Mouse (Mus musculus): ENCODE results near the gene Lyplal1. TPM values are rescaled to one million over a fixed set of nuclear protein-coding genes. Genes with fewer than 3 reads are reported as not detected.

The Lyplal1 gene
- total RNA-seq, 1 experiment: 22.8 TPM

- DNase-seq (ENCODE audit: low read depth, low spot score): no peak
- H3K9me3 ChIP-seq (ENCODE audit: control insufficient read depth, insufficient read depth, low read depth, low read length): no peaks in the 10 kb centered on the region
- no peak overlapping the region for H3K27ac ChIP-seq (ENCODE audit: insufficient read depth, low read depth, low read length, poor library complexity, severe bottlenecking)
- TF ChIP-seq ZC3H11A (IDR thresholded peaks at IDR 0.05; ENCODE audit: borderline replicate concordance, low read depth, low read length) (no peak), ZNF384 (IDR thresholded peaks at IDR 0.05; ENCODE audit: low read depth, low read length) (no peak), CHD2 (IDR thresholded peaks at IDR 0.05; ENCODE audit: low read depth, low read length) (no peak), HCFC1 (IDR thresholded peaks at IDR 0.05; ENCODE audit: borderline replicate concordance, insufficient read depth, low read length) (no peak), MAFK (IDR thresholded peaks at IDR 0.05; ENCODE audit: insufficient read depth, low read depth, low read length) (no peak)
- no peak overlapping the region for H3K9ac ChIP-seq (ENCODE audit: insufficient read depth, low read depth, low read length, poor library complexity, severe bottlenecking)
- H3K4me3 ChIP-seq (ENCODE audit: insufficient read depth in 1 of 2, low read depth in 1 of 2, low read length in 2 of 2, poor library complexity in 1 of 2, severe bottlenecking in 1 of 2): no peak overlapping the region
- in situ Hi-C loops (cut with MboI; ENCODE audit: low sequenced_read_pairs in 2 of 2, unreplicated experiment in 2 of 2): no loop called here
- no peaks in the 10 kb centered on the region for H3K36me3 ChIP-seq (ENCODE audit: control insufficient read depth, insufficient read depth, low read length, poor library complexity, severe bottlenecking)
- H3K4me1 ChIP-seq (ENCODE audit: control insufficient read depth in 2 of 2, insufficient read depth in 2 of 2, low read length in 2 of 2, poor library complexity in 1 of 2): no peaks in the 10 kb centered on the region
These were observed 14.4 kb upstream of the Lyplal1 start for GRCm38 (mm10) chr1:186131465-186131864.

- no peak for DNase-seq (ENCODE audit: low read depth, low spot score)
- Histone ChIP-seq H3K27ac (ENCODE audit: insufficient read depth, low read depth, low read length, poor library complexity, severe bottlenecking) (no peak overlapping the region), H3K4me1 (ENCODE audit: control insufficient read depth in 2 of 2, insufficient read depth in 2 of 2, low read length in 2 of 2, poor library complexity in 1 of 2) (no peaks in the 10 kb centered on the region), H3K9me3 (ENCODE audit: control insufficient read depth, insufficient read depth, low read depth, low read length) (no peaks in the 10 kb centered on the region), H3K36me3 (ENCODE audit: control insufficient read depth, insufficient read depth, low read length, poor library complexity, severe bottlenecking) (no peaks in the 10 kb centered on the region), H3K4me3 (ENCODE audit: insufficient read depth in 1 of 2, low read depth in 1 of 2, low read length in 2 of 2, poor library complexity in 1 of 2, severe bottlenecking in 1 of 2) (no peak overlapping the region), H3K9ac (ENCODE audit: insufficient read depth, low read depth, low read length, poor library complexity, severe bottlenecking) (no peak overlapping the region)
- TF ChIP-seq ZC3H11A (IDR thresholded peaks at IDR 0.05; ENCODE audit: borderline replicate concordance, low read depth, low read length): no peak
- TF ChIP-seq CHD2 (IDR thresholded peaks at IDR 0.05; ENCODE audit: low read depth, low read length): no peak
- TF ChIP-seq HCFC1 (IDR thresholded peaks at IDR 0.05; ENCODE audit: borderline replicate concordance, insufficient read depth, low read length): no peak
- no peak for TF ChIP-seq ZNF384 (IDR thresholded peaks at IDR 0.05; ENCODE audit: low read depth, low read length)
- TF ChIP-seq MAFK (IDR thresholded peaks at IDR 0.05; ENCODE audit: insufficient read depth, low read depth, low read length): no peak
- in situ Hi-C loops (cut with MboI; ENCODE audit: low sequenced_read_pairs in 2 of 2, unreplicated experiment in 2 of 2): no loop called here
These were observed 11.8 kb upstream of the Lyplal1 start for GRCm38 (mm10) chr1:186128940-186129339.

- in situ Hi-C loops (cut with MboI; ENCODE audit: low sequenced_read_pairs in 2 of 2, unreplicated experiment in 2 of 2): no loop called here
- TF ChIP-seq MAFK (IDR thresholded peaks at IDR 0.05; ENCODE audit: insufficient read depth, low read depth, low read length): no peak
- no peak for TF ChIP-seq CHD2 (IDR thresholded peaks at IDR 0.05; ENCODE audit: low read depth, low read length)
- no peak for TF ChIP-seq ZNF384 (IDR thresholded peaks at IDR 0.05; ENCODE audit: low read depth, low read length)
- no peak for TF ChIP-seq ZC3H11A (IDR thresholded peaks at IDR 0.05; ENCODE audit: borderline replicate concordance, low read depth, low read length)
- TF ChIP-seq HCFC1 (IDR thresholded peaks at IDR 0.05; ENCODE audit: borderline replicate concordance, insufficient read depth, low read length): no peak
- Histone ChIP-seq H3K4me3 (ENCODE audit: insufficient read depth in 1 of 2, low read depth in 1 of 2, low read length in 2 of 2, poor library complexity in 1 of 2, severe bottlenecking in 1 of 2) (no peak overlapping the region), H3K4me1 (ENCODE audit: control insufficient read depth in 2 of 2, insufficient read depth in 2 of 2, low read length in 2 of 2, poor library complexity in 1 of 2) (no peaks in the 10 kb centered on the region), H3K36me3 (ENCODE audit: control insufficient read depth, insufficient read depth, low read length, poor library complexity, severe bottlenecking) (no peaks in the 10 kb centered on the region), H3K27ac (ENCODE audit: insufficient read depth, low read depth, low read length, poor library complexity, severe bottlenecking) (no peak overlapping the region), H3K9me3 (ENCODE audit: control insufficient read depth, insufficient read depth, low read depth, low read length) (no peaks in the 10 kb centered on the region), H3K9ac (ENCODE audit: insufficient read depth, low read depth, low read length, poor library complexity, severe bottlenecking) (no peak overlapping the region)
- DNase-seq (ENCODE audit: low read depth, low spot score): no peak
These were observed 9.3 kb upstream of the Lyplal1 start for GRCm38 (mm10) chr1:186126313-186126862.

GRCm38 (mm10) chr1:186123690-186124089 lies 6.6 kb upstream of the Lyplal1 start:
- Histone ChIP-seq H3K9me3 (ENCODE audit: control insufficient read depth, insufficient read depth, low read depth, low read length) (no peaks in the 10 kb centered on the region), H3K9ac (ENCODE audit: insufficient read depth, low read depth, low read length, poor library complexity, severe bottlenecking) (no peak overlapping the region), H3K4me1 (ENCODE audit: control insufficient read depth in 2 of 2, insufficient read depth in 2 of 2, low read length in 2 of 2, poor library complexity in 1 of 2) (no peaks in the 10 kb centered on the region), H3K4me3 (ENCODE audit: insufficient read depth in 1 of 2, low read depth in 1 of 2, low read length in 2 of 2, poor library complexity in 1 of 2, severe bottlenecking in 1 of 2) (no peak overlapping the region), H3K36me3 (ENCODE audit: control insufficient read depth, insufficient read depth, low read length, poor library complexity, severe bottlenecking) (no peaks in the 10 kb centered on the region), H3K27ac (ENCODE audit: insufficient read depth, low read depth, low read length, poor library complexity, severe bottlenecking) (no peak overlapping the region)
- DNase-seq (ENCODE audit: low read depth, low spot score): no peak
- in situ Hi-C loops (cut with MboI; ENCODE audit: low sequenced_read_pairs in 2 of 2, unreplicated experiment in 2 of 2): no loop called here
- TF ChIP-seq CHD2 (IDR thresholded peaks at IDR 0.05; ENCODE audit: low read depth, low read length): no peak
- no peak for TF ChIP-seq ZC3H11A (IDR thresholded peaks at IDR 0.05; ENCODE audit: borderline replicate concordance, low read depth, low read length)
- TF ChIP-seq HCFC1 (IDR thresholded peaks at IDR 0.05; ENCODE audit: borderline replicate concordance, insufficient read depth, low read length): no peak
- no peak for TF ChIP-seq ZNF384 (IDR thresholded peaks at IDR 0.05; ENCODE audit: low read depth, low read length)

DNA sequence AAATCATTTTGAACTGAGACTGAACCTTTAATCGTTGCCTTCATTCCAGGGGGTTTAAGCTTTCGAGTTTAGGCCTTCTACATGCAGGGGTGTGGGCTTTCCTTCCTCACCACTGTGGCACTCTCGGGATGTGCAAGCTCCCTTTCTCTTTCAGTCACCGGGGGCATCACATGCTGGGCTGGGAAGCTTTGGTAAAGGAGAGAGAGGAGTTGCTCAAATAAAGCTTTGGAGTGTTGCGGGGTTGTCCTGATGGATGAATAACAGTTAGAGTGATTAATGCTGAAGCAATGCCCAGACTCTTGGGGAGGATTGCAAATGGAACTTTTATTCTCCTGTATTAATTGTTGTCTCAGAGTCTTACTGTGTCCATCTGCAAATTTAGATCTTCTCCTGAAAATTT lies 2.7 kb upstream of the Lyplal1 start:
- TF ChIP-seq CHD2 (IDR thresholded peaks at IDR 0.05; ENCODE audit: low read depth, low read length) (no peak), ZC3H11A (IDR thresholded peaks at IDR 0.05; ENCODE audit: borderline replicate concordance, low read depth, low read length) (no peak), HCFC1 (IDR thresholded peaks at IDR 0.05; ENCODE audit: borderline replicate concordance, insufficient read depth, low read length) (no peak), ZNF384 (IDR thresholded peaks at IDR 0.05; ENCODE audit: low read depth, low read length) (no peak), MAFK (IDR thresholded peaks at IDR 0.05; ENCODE audit: insufficient read depth, low read depth, low read length) (no peak)
- Histone ChIP-seq H3K4me3 (ENCODE audit: insufficient read depth in 1 of 2, low read depth in 1 of 2, low read length in 2 of 2, poor library complexity in 1 of 2, severe bottlenecking in 1 of 2) (no peak overlapping the region), H3K9me3 (ENCODE audit: control insufficient read depth, insufficient read depth, low read depth, low read length) (no peaks in the 10 kb centered on the region), H3K36me3 (ENCODE audit: control insufficient read depth, insufficient read depth, low read length, poor library complexity, severe bottlenecking) (no peaks in the 10 kb centered on the region), H3K27ac (ENCODE audit: insufficient read depth, low read depth, low read length, poor library complexity, severe bottlenecking) (no peak overlapping the region), H3K4me1 (ENCODE audit: control insufficient read depth in 2 of 2, insufficient read depth in 2 of 2, low read length in 2 of 2, poor library complexity in 1 of 2) (no peaks in the 10 kb centered on the region), H3K9ac (ENCODE audit: insufficient read depth, low read depth, low read length, poor library complexity, severe bottlenecking) (no peak overlapping the region)
- no peak for DNase-seq (ENCODE audit: low read depth, low spot score)
- in situ Hi-C loops (cut with MboI; ENCODE audit: low sequenced_read_pairs in 2 of 2, unreplicated experiment in 2 of 2): no loop called here
